Mouse (Mus musculus): ENCODE data around the gene Ahnak2. TPM values are rescaled to one million over a fixed set of nuclear protein-coding genes. Genes with fewer than 3 reads are reported as not detected.

Gene Ahnak2
- polyA plus RNA-seq, 1 experiment from 2014 or later, result 0.50 TPM

DNA sequence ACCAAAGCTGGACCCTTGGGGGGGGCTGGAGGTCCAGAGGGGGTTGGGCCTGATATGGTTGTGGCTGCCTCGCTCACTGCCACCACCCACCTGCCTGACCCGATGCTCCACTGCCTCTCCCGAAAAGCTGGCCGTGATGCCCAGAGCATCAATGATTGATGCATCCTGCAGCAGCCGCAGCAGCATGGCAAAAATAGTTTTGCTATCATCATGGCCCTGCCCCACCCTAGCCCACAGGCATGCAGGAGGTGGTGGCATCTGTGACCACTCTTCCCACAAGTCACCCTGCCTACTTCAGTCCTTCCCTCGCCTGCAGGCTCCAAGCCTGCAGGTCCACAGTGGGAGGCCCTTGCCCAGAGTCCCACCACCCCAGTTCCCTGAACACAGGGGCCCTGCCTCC is 3.6 kb upstream of the Ahnak2 start:
- no peak for TF ChIP-seq CTCF (IDR thresholded peaks at IDR 0.05; ENCODE audit: low read depth)
- no peaks in the 10 kb centered on the region for H3K27me3 ChIP-seq (ENCODE audit: insufficient read depth, low read length)
- no peaks in the 10 kb centered on the region for H3K36me3 ChIP-seq (ENCODE audit: insufficient read depth, low read length)
- ATAC-seq (replicated peaks; ENCODE audit: low FRiP score, low read depth), result no peak
- no peak overlapping the region for H3K9ac ChIP-seq (ENCODE audit: low read depth, low read length)
- no peak overlapping the region for H3K4me3 ChIP-seq (replicated peaks; ENCODE audit: low read depth, low read length)
- H3K4me2 ChIP-seq (ENCODE audit: low read length), result no peak overlapping the region
- no peak overlapping the region for H3K27ac ChIP-seq
- 71% methylated on average over 6 of the region's 6 CpGs for WGBS
- peaks cover 12% of the 10 kb centered on the region for H3K4me1 ChIP-seq (replicated peaks; ENCODE audit: insufficient read depth, low read length)
- DNase-seq (ENCODE audit: low spot score), result no peak
- H3K9me3 ChIP-seq (replicated peaks; ENCODE audit: low read length), result no peaks in the 10 kb centered on the region

DNA sequence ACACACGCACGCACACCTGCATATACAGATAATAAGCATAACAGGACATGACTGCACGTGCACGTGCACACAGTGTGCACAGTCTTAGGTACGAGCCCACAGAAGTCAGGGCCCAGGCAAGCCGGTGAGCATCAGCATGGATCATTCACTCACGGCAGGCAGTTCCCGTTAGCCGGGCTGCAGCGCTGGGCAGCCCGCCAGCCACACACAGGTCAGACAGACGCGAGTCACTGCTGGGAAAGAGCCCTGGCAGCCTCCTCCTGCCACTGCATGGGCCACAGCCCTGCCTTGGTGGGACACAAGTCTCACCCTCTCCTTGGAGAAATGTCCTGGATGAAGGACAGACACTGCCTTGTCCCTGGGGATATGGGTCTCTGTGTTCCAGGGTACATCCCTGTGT is 1.6 kb upstream of the Ahnak2 start:
- Histone ChIP-seq H3K9ac (ENCODE audit: low read depth, low read length) (no peak overlapping the region), H3K27ac (no peak overlapping the region), H3K36me3 (ENCODE audit: insufficient read depth, low read length) (no peaks in the 10 kb centered on the region), H3K4me2 (ENCODE audit: low read length) (no peak overlapping the region), H3K4me1 (replicated peaks; ENCODE audit: insufficient read depth, low read length) (peaks cover 8% of the 10 kb centered on the region), H3K27me3 (ENCODE audit: insufficient read depth, low read length) (no peaks in the 10 kb centered on the region), H3K9me3 (replicated peaks; ENCODE audit: low read length) (no peaks in the 10 kb centered on the region), H3K4me3 (replicated peaks; ENCODE audit: low read depth, low read length) (no peak overlapping the region)
- ATAC-seq (replicated peaks; ENCODE audit: low FRiP score, low read depth) (no peak), DNase-seq (ENCODE audit: low spot score) (no peak)
- 40% methylated on average over 13 of the region's 13 CpGs for WGBS
- TF ChIP-seq CTCF (IDR thresholded peaks at IDR 0.05; ENCODE audit: low read depth), result no peak

DNA sequence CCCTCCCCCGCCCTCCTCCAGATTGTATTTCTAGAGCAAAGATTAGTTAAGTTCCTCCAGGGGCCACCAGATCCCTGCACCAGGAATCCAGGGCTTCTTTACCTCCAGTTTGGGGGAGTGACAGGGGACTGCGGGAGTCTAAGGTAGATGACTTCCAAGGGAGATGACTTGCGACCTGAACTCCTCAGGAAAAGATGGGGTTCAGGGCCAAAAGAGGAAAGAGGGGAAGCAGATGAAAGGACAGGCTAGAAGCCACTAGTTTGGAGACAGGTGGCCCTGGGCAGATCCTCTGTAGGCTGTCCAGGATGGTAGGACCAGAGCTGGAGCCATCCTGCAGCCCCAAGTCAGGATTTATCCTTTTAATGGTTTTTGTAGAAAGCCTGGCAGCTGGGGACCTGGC is 460 bp upstream of the Ahnak2 start:
- peak overlapping the region; percentile 99; the same call in 1 of the 2 replicates for H3K4me2 ChIP-seq (ENCODE audit: low read length)
- WGBS, result 9% methylated on average over 3 of the region's 3 CpGs
- H3K9me3 ChIP-seq (replicated peaks; ENCODE audit: low read length), result no peaks in the 10 kb centered on the region
- no peak for DNase-seq (ENCODE audit: low spot score)
- no peak for TF ChIP-seq CTCF (IDR thresholded peaks at IDR 0.05; ENCODE audit: low read depth)
- H3K9ac ChIP-seq (ENCODE audit: low read depth, low read length), result no peak overlapping the region
- peaks cover 8% of the 10 kb centered on the region; the same call in 1 of the 2 replicates for H3K4me1 ChIP-seq (replicated peaks; ENCODE audit: insufficient read depth, low read length)
- H3K4me3 ChIP-seq (replicated peaks; ENCODE audit: low read depth, low read length), result no peak overlapping the region
- ATAC-seq (replicated peaks; ENCODE audit: low FRiP score, low read depth), result no peak
- H3K36me3 ChIP-seq (ENCODE audit: insufficient read depth, low read length), result no peaks in the 10 kb centered on the region
- no peaks in the 10 kb centered on the region for H3K27me3 ChIP-seq (ENCODE audit: insufficient read depth, low read length)
- H3K27ac ChIP-seq, result no peak overlapping the region

DNA sequence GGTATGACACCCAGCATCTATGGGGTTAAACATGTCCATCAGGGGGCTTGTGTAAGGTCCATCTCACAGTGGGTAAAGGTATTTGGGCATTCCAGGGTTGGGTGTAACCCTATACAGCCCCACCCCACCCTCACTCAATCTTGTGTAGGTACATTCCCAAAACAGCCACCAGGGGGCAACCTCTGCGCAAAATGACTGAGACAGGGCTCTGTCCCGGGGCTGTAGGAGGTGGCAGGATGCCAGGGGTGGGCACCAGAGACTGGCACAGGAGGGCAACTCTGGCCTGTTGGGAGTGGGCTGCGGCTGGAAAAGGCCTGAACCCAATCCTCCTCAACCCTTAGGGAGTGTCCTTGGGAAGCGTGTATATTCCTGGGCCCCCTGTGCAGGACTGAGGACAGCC is 2.0 kb downstream of the Ahnak2 start:
- peak; percentile 89 for TF ChIP-seq CTCF (IDR thresholded peaks at IDR 0.05; ENCODE audit: low read depth)
- ATAC-seq (replicated peaks; ENCODE audit: low FRiP score, low read depth), result peak; percentile 61
- Histone ChIP-seq H3K36me3 (ENCODE audit: insufficient read depth, low read length) (no peaks in the 10 kb centered on the region), H3K27ac (no peak overlapping the region), H3K27me3 (ENCODE audit: insufficient read depth, low read length) (no peaks in the 10 kb centered on the region), H3K9me3 (replicated peaks; ENCODE audit: low read length) (no peaks in the 10 kb centered on the region), H3K4me3 (replicated peaks; ENCODE audit: low read depth, low read length) (no peak overlapping the region), H3K4me2 (ENCODE audit: low read length) (no peak overlapping the region), H3K4me1 (replicated peaks; ENCODE audit: insufficient read depth, low read length) (peaks cover 8% of the 10 kb centered on the region; the same call in 1 of the 2 replicates), H3K9ac (ENCODE audit: low read depth, low read length) (no peak overlapping the region)
- peak; percentile 70 for DNase-seq (ENCODE audit: low spot score)
- WGBS, result 12% methylated on average over 4 of the region's 4 CpGs

DNA sequence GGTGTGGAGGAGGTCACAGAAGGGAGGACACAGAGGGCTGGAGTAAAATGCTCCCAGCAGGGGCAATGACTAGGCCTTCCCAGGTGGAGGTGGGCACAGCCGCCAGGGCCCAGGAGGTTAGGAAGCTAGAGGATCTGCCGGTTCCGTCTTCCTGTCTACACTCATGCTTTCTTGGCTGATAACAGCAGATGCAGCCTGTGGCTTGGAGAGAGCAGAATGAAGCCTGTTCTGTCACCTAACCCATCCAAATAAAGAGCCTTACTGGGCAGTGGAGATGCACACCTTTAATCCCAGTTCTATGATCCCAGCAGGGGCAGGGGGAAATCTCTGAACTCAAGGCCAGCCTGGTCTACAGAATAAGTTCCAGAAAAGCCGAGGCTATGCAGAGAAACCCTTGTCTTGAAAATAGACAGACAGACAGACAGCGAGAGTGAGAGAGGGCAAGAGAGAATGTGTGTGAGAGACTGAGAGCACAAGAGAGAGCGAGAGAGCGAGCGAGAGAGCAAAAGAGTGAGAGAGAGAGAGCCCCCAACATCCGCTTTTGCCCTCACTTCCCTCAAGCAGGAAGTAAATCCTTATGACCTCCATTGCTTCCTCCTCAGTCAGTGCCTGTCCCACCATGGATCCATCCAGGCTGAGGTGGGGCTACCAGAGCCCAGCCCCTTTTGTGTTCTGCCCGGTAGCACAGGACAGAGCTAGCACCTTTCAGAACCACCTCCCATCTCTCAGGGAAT is 3.1 kb downstream of the Ahnak2 start:
- peaks cover 8% of the 10 kb centered on the region; the same call in 1 of the 2 replicates for H3K4me1 ChIP-seq (replicated peaks; ENCODE audit: insufficient read depth, low read length)
- no peak for DNase-seq (ENCODE audit: low spot score)
- no peak overlapping the region for H3K27ac ChIP-seq
- ATAC-seq (replicated peaks; ENCODE audit: low FRiP score, low read depth), result no peak
- WGBS, result 82% methylated on average over 10 of the region's 10 CpGs
- H3K27me3 ChIP-seq (ENCODE audit: insufficient read depth, low read length), result no peaks in the 10 kb centered on the region
- H3K36me3 ChIP-seq (ENCODE audit: insufficient read depth, low read length), result no peaks in the 10 kb centered on the region
- no peak overlapping the region for H3K4me2 ChIP-seq (ENCODE audit: low read length)
- H3K4me3 ChIP-seq (replicated peaks; ENCODE audit: low read depth, low read length), result no peak overlapping the region
- H3K9ac ChIP-seq (ENCODE audit: low read depth, low read length), result no peak overlapping the region
- H3K9me3 ChIP-seq (replicated peaks; ENCODE audit: low read length), result no peaks in the 10 kb centered on the region
- TF ChIP-seq CTCF (IDR thresholded peaks at IDR 0.05; ENCODE audit: low read depth), result no peak

DNA sequence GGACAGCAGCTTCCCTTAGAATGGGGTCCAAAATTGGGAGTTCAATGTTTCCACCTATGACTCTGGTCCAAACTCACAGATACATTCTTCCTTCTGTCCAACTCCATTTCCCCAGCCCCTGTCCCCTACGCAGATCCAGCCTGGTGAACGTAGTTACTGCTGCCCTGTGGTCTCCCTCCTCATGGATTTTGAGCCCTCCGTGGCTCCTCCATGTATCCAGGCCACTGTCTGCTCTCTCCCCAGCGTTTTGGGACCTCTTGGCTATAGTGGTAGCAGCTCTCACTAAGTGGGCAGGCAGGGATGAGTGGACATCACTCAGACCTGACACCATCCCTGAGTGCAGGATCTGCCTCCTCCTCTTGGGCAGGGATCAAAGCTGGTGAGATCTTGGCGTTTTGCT is 3.7 kb downstream of the Ahnak2 start:
- H3K4me1 ChIP-seq (replicated peaks; ENCODE audit: insufficient read depth, low read length), result peaks cover 8% of the 10 kb centered on the region; the same call in 1 of the 2 replicates
- no peak overlapping the region for H3K9ac ChIP-seq (ENCODE audit: low read depth, low read length)
- H3K27ac ChIP-seq, result no peak overlapping the region
- TF ChIP-seq CTCF (IDR thresholded peaks at IDR 0.05; ENCODE audit: low read depth), result no peak
- H3K4me3 ChIP-seq (replicated peaks; ENCODE audit: low read depth, low read length), result no peak overlapping the region
- H3K4me2 ChIP-seq (ENCODE audit: low read length), result no peak overlapping the region
- no peaks in the 10 kb centered on the region for H3K9me3 ChIP-seq (replicated peaks; ENCODE audit: low read length)
- DNase-seq (ENCODE audit: low spot score) (no peak), ATAC-seq (replicated peaks; ENCODE audit: low FRiP score, low read depth) (no peak)
- 74% methylated on average over 5 of the region's 5 CpGs for WGBS
- H3K36me3 ChIP-seq (ENCODE audit: insufficient read depth, low read length), result no peaks in the 10 kb centered on the region
- H3K27me3 ChIP-seq (ENCODE audit: insufficient read depth, low read length), result no peaks in the 10 kb centered on the region

DNA sequence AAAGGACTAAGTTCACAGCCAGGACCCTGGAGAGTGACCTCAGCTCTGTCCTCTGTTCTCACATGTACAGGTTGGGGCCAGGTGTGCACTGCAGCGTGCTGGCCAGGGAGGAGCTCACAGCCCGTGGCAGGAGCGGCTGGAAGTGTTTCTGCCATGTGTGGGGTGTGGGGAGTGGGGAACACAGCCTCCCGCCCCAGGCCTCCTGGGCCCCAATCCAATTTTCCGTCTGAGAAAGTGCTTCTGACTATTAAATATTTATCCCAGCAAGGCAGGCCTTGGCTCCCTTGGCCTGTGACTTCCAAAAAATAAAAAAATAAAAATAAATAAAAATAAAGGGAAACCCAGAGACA is 4.2 kb downstream of the Ahnak2 start:
- no peaks in the 10 kb centered on the region for H3K27me3 ChIP-seq (ENCODE audit: insufficient read depth, low read length)
- no peak overlapping the region for H3K9ac ChIP-seq (ENCODE audit: low read depth, low read length)
- TF ChIP-seq CTCF (IDR thresholded peaks at IDR 0.05; ENCODE audit: low read depth), result no peak
- H3K36me3 ChIP-seq (ENCODE audit: insufficient read depth, low read length), result no peaks in the 10 kb centered on the region
- ATAC-seq (replicated peaks; ENCODE audit: low FRiP score, low read depth) (no peak), DNase-seq (ENCODE audit: low spot score) (no peak)
- no peak overlapping the region for H3K4me2 ChIP-seq (ENCODE audit: low read length)
- H3K9me3 ChIP-seq (replicated peaks; ENCODE audit: low read length), result no peaks in the 10 kb centered on the region
- H3K4me1 ChIP-seq (replicated peaks; ENCODE audit: insufficient read depth, low read length), result peaks cover 8% of the 10 kb centered on the region; the same call in 1 of the 2 replicates
- WGBS, result 20% methylated on average over 5 of the region's 5 CpGs
- no peak overlapping the region for H3K4me3 ChIP-seq (replicated peaks; ENCODE audit: low read depth, low read length)
- no peak overlapping the region for H3K27ac ChIP-seq
